Mouse (Mus musculus) olfactory bulb, adult 2 months (tissue): ENCODE results near the gene Angptl7. TPM values are rescaled to one million over a fixed set of nuclear protein-coding genes. Genes with fewer than 3 reads are reported as not detected.

ENCODE experiments used
- H3K27ac ChIP-seq: fragments of 200-500 bp; 2 replicates; pipeline ENCODE4 v1.5.1; 2012; ENCODE audit warnings: low read depth, low read length; ENCODE audit not compliant: insufficient read depth
- H3K4me1 ChIP-seq: fragments of 200-500 bp; 2 replicates; pipeline ENCODE4 v1.6.1; 2012; ENCODE audit warnings: low read length; ENCODE audit not compliant: control insufficient read depth, insufficient read depth
- H3K4me3 ChIP-seq: fragments of 200-500 bp; 2 replicates; pipeline ENCODE4 v1.5.1; 2012; ENCODE audit warnings: mild to moderate bottlenecking, low read depth, low read length, moderate library complexity; ENCODE audit not compliant: insufficient read depth
- CTCF ChIP-seq: fragments of 200-500 bp; IDR thresholded peaks from 2 replicates; pipeline ENCODE4 v1.5.1; 2012; ENCODE audit warnings: low read depth, mild to moderate bottlenecking, low read length, moderate library complexity; ENCODE audit not compliant: insufficient read depth
- POLR2A ChIP-seq: fragments of 200-500 bp; IDR thresholded peaks from 2 replicates; pipeline ENCODE4 v1.6.1; 2012; ENCODE audit warnings: mild to moderate bottlenecking, low read depth, low read length, moderate library complexity; ENCODE audit not compliant: insufficient read depth
- WGBS: fragments of 180-500 bp; shearing (Covaris S2); methylation state at CpG from one replicate; pipeline ENCODE4 v1.1.7; 2018; 5-methylcytosine and 5-hydroxymethylcytosine counted together
- polyA plus RNA-seq: library from polyadenylated mRNA; stranded (reverse); fragments of >200 nt; gene quantifications from 2 replicates; pipeline ENCODE4 v1.2.4, GENCODE M21; 2012; ENCODE audit warnings: low replicate concordance; ENCODE audit not compliant: missing spikeins, insufficient read depth, insufficient read length

Angptl7 gene
- polyA plus RNA-seq, 1 experiment: not detected

- TF ChIP-seq POLR2A (no peak), CTCF (no peak)
- WGBS: 77% methylated on average over 7 of the region's 7 CpGs
- H3K27ac ChIP-seq: no peak overlapping the region
- no peak overlapping the region for H3K4me3 ChIP-seq
- H3K4me1 ChIP-seq: peaks cover 7% of the 10 kb centered on the region
Measured at GRCm38 (mm10) chr4:148523538-148523937, 23.3 kb upstream of the Angptl7 start.

- Histone ChIP-seq H3K27ac (peak overlapping the region; percentile 62), H3K4me1 (peaks cover 29% of the 10 kb centered on the region), H3K4me3 (no peak overlapping the region)
- whole genome bisulfite sequencing: 15% methylated on average over 5 of the region's 5 CpGs
- no peak for TF ChIP-seq POLR2A
- no peak for TF ChIP-seq CTCF
Measured at GRCm38 (mm10) chr4:148518235-148518795, 18.1 kb upstream of the Angptl7 start.

GRCm38 (mm10) chr4:148517809-148518208 lies 17.5 kb upstream of the Angptl7 start:
- TF ChIP-seq POLR2A (no peak), CTCF (no peak)
- 24% methylated on average over 4 of the region's 4 CpGs for WGBS
- peaks cover 32% of the 10 kb centered on the region for H3K4me1 ChIP-seq
- H3K27ac ChIP-seq: peak overlapping the region; percentile 62
- no peak overlapping the region for H3K4me3 ChIP-seq

- peaks cover 43% of the 10 kb centered on the region for H3K4me1 ChIP-seq
- WGBS: 86% methylated on average over 2 of the region's 2 CpGs
- H3K4me3 ChIP-seq: no peak overlapping the region
- TF ChIP-seq POLR2A (no peak), CTCF (no peak)
- no peak overlapping the region for H3K27ac ChIP-seq
Measured at GRCm38 (mm10) chr4:148515313-148515712, 15.1 kb upstream of the Angptl7 start.

- no peak for TF ChIP-seq CTCF
- no peak for TF ChIP-seq POLR2A
- 29% methylated on average over 6 of the region's 6 CpGs for WGBS
- Histone ChIP-seq H3K4me3 (no peak overlapping the region), H3K4me1 (peaks cover 45% of the 10 kb centered on the region), H3K27ac (peak overlapping the region; percentile 72)
Measured at GRCm38 (mm10) chr4:148513021-148513559, 12.8 kb upstream of the Angptl7 start.

GRCm38 (mm10) chr4:148511334-148511733 lies 11.1 kb upstream of the Angptl7 start:
- peaks cover 44% of the 10 kb centered on the region for H3K4me1 ChIP-seq
- no peak for TF ChIP-seq CTCF
- no peak overlapping the region for H3K4me3 ChIP-seq
- WGBS: 95% methylated on average over 4 of the region's 4 CpGs
- H3K27ac ChIP-seq: no peak overlapping the region

GRCm38 (mm10) chr4:148510691-148511090 lies 10.4 kb upstream of the Angptl7 start:
- H3K4me3 ChIP-seq: no peak overlapping the region
- peaks cover 42% of the 10 kb centered on the region for H3K4me1 ChIP-seq
- peak overlapping the region; percentile 79 for H3K27ac ChIP-seq
- no peak for TF ChIP-seq POLR2A
- no peak for TF ChIP-seq CTCF
- WGBS: 66% methylated on average over 4 of the region's 4 CpGs

- no peak for TF ChIP-seq CTCF
- TF ChIP-seq POLR2A: no peak
- H3K27ac ChIP-seq: peak overlapping the region; percentile 92
- peaks cover 42% of the 10 kb centered on the region for H3K4me1 ChIP-seq
- WGBS: 43% methylated on average over 8 of the region's 8 CpGs
- H3K4me3 ChIP-seq: no peak overlapping the region
Measured at GRCm38 (mm10) chr4:148509450-148510084, 9.3 kb upstream of the Angptl7 start.

- TF ChIP-seq POLR2A (no peak), CTCF (no peak)
- 69% methylated on average over 14 of the region's 14 CpGs for WGBS
- Histone ChIP-seq H3K4me3 (no peak overlapping the region), H3K4me1 (peaks cover 46% of the 10 kb centered on the region), H3K27ac (peak overlapping the region; percentile 72)
Measured at GRCm38 (mm10) chr4:148508084-148508849, 8.0 kb upstream of the Angptl7 start.
